Mouse (Mus musculus) neural tube, embryonic 11.5 days (tissue): ENCODE measurements at regions not wholly inside any gene's neighbourhood (a gene's known extent, or its start where the extent isn't known, plus 50 kb on each side); places are given as distances from the start of the nearest gene placed in this dataset.

Experiments
- ATAC-seq: fragments of 200-750 bp; cut with Nextera tagmentation; 2 replicates; pipeline ENCODE4 v1.8.0; 2017; ENCODE audit warnings: moderate number of reproducible peaks, mild to moderate bottlenecking, moderate TSS enrichment, moderate library complexity; ENCODE audit not compliant: insufficient read depth, low FRiP score, low TSS enrichment
- DNase-seq: peaks from one replicate; pipeline ENCODE4 v3.0.0-alpha.2; 2015; ENCODE audit warnings: low spot score
- H3K27ac ChIP-seq: fragments of 300-500 bp; sonication (generic); 2 replicates; pipeline ENCODE4 v1.5.1; 2014; ENCODE audit warnings: low read depth, mild to moderate bottlenecking, low read length
- H3K27me3 ChIP-seq: fragments of 300-500 bp; sonication (generic); 2 replicates; pipeline ENCODE4 v1.6.1; 2014; ENCODE audit warnings: mild to moderate bottlenecking, low read length, mixed read lengths; ENCODE audit not compliant: control insufficient read depth, insufficient read depth
- H3K36me3 ChIP-seq: fragments of 300-500 bp; sonication (generic); 2 replicates; pipeline ENCODE4 v1.6.1; 2014; ENCODE audit warnings: mild to moderate bottlenecking, low read length, moderate library complexity, mixed read lengths; ENCODE audit not compliant: control insufficient read depth, insufficient read depth
- H3K4me1 ChIP-seq: fragments of 300-500 bp; sonication (generic); 2 replicates; pipeline ENCODE4 v1.6.1; 2014; ENCODE audit warnings: low read length, mixed read lengths; ENCODE audit not compliant: control insufficient read depth, insufficient read depth
- H3K4me2 ChIP-seq: fragments of 300-500 bp; sonication (generic); 2 replicates; pipeline ENCODE4 v1.6.1; 2014; ENCODE audit warnings: low read depth, mild to moderate bottlenecking, moderate library complexity
- H3K4me3 ChIP-seq: fragments of 300-500 bp; sonication (generic); 2 replicates; pipeline ENCODE4 v1.5.1; 2014; ENCODE audit warnings: low read depth, low read length
- H3K9ac ChIP-seq: fragments of 300-500 bp; sonication (generic); 2 replicates; pipeline ENCODE4 v1.6.1; 2014; ENCODE audit warnings: mild to moderate bottlenecking, low read length
- H3K9me3 ChIP-seq: fragments of 300-500 bp; sonication (generic); 2 replicates; pipeline ENCODE4 v1.6.1; 2016; ENCODE audit warnings: low read length; ENCODE audit not compliant: control insufficient read depth
- WGBS: fragments of 180-500 bp; shearing (Covaris S2); extraction: QIAGEN DNeasy Blood & Tissue Kit; methylation state at CpG from one replicate; pipeline ENCODE4 v1.1.7; 2014; 5-methylcytosine and 5-hydroxymethylcytosine counted together

GRCm38 (mm10) chr12:70645407-70645806, 179.9 kb upstream of the Frmd6 start:
- no peak overlapping the region for H3K27ac ChIP-seq
- no peak for DNase-seq
- 73% methylated on average over 3 of the region's 3 CpGs for WGBS
- no peaks in the 10 kb centered on the region for H3K27me3 ChIP-seq
- H3K9me3 ChIP-seq = no peaks in the 10 kb centered on the region
- no peaks in the 10 kb centered on the region for H3K36me3 ChIP-seq
- no peak overlapping the region for H3K4me2 ChIP-seq
- no peaks in the 10 kb centered on the region for H3K4me1 ChIP-seq
- no peak overlapping the region for H3K4me3 ChIP-seq
- H3K9ac ChIP-seq = no peak overlapping the region
- ATAC-seq = no peak

- Histone ChIP-seq H3K36me3 (no peaks in the 10 kb centered on the region), H3K27ac (no peak overlapping the region), H3K9ac (no peak overlapping the region), H3K9me3 (no peaks in the 10 kb centered on the region), H3K4me1 (no peaks in the 10 kb centered on the region), H3K27me3 (no peaks in the 10 kb centered on the region), H3K4me2 (no peak overlapping the region), H3K4me3 (no peak overlapping the region)
- WGBS = 74% methylated on average over 6 of the region's 6 CpGs
- ATAC-seq = no peak
- DNase-seq = no peak
Measured at GRCm38 (mm10) chr12:70647516-70647915, 177.8 kb upstream of the Frmd6 start.

GRCm38 (mm10) chr12:70648179-70648811, 177.0 kb upstream of the Frmd6 start:
- WGBS = 89% methylated on average over 6 of the region's 6 CpGs
- Histone ChIP-seq H3K4me2 (no peak overlapping the region), H3K27ac (no peak overlapping the region), H3K9me3 (no peaks in the 10 kb centered on the region), H3K9ac (no peak overlapping the region), H3K27me3 (no peaks in the 10 kb centered on the region), H3K4me1 (no peaks in the 10 kb centered on the region), H3K4me3 (no peak overlapping the region), H3K36me3 (no peaks in the 10 kb centered on the region)
- no peak for DNase-seq
- no peak for ATAC-seq

DNA sequence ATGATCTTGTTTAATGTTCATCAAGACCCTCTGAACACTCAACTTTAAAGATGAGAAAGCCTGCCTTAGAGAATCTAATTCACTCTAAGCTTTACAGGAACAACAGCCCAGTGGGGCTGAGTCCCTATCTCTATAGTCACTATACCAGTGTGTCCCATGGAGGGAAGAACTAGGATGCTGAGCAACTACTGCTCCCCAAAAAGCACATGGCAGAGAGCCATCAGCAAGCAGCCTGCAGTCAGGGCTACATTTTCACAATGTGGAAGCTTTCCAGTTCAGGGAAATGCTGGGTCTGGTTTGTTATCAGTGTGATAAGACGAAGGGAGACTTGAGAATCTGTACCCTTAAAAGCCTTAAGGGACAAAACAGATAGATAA, 176.5 kb upstream of the Frmd6 start:
- Histone ChIP-seq H3K36me3 (no peaks in the 10 kb centered on the region), H3K9ac (no peak overlapping the region), H3K9me3 (no peaks in the 10 kb centered on the region), H3K4me1 (no peaks in the 10 kb centered on the region), H3K4me3 (no peak overlapping the region), H3K27ac (no peak overlapping the region), H3K4me2 (no peak overlapping the region), H3K27me3 (no peaks in the 10 kb centered on the region)
- ATAC-seq = no peak
- no peak for DNase-seq
- WGBS = 89% methylated on average over 1 of the region's 1 CpGs

DNA sequence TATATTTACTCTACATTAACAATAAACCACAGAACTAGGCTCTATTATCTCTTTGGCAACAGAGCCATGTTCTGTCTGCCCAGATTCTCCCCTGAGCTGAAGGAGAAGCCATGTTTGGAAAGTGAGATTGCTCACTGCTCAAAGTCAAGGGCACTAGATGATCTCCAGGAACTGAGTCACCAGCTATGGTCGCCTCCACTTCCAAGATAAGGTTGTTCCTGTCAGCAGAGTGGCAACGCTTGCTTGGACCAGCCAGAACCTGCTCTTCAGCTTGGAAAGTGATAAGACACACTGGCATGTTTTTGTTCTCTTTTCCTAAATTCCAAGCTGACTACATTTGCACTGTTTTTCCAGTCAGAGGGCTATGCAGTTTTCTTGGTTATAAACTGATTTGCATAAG, 175.6 kb upstream of the Frmd6 start:
- Histone ChIP-seq H3K27ac (no peak overlapping the region), H3K27me3 (no peaks in the 10 kb centered on the region), H3K9me3 (no peaks in the 10 kb centered on the region), H3K4me1 (no peaks in the 10 kb centered on the region), H3K4me2 (no peak overlapping the region), H3K4me3 (no peak overlapping the region), H3K9ac (no peak overlapping the region), H3K36me3 (no peaks in the 10 kb centered on the region)
- 85% methylated on average over 2 of the region's 2 CpGs for WGBS
- ATAC-seq (no peak), DNase-seq (no peak)

GRCm38 (mm10) chr12:70650470-70650869, 174.8 kb upstream of the Frmd6 start:
- WGBS = 83% methylated on average over 4 of the region's 4 CpGs
- H3K27ac ChIP-seq = no peak overlapping the region
- no peak overlapping the region for H3K9ac ChIP-seq
- H3K4me2 ChIP-seq = no peak overlapping the region
- ATAC-seq = no peak
- H3K36me3 ChIP-seq = no peaks in the 10 kb centered on the region
- no peaks in the 10 kb centered on the region for H3K27me3 ChIP-seq
- no peak overlapping the region for H3K4me3 ChIP-seq
- DNase-seq = no peak
- H3K9me3 ChIP-seq = no peaks in the 10 kb centered on the region
- no peaks in the 10 kb centered on the region for H3K4me1 ChIP-seq

GRCm38 (mm10) chr12:70652751-70653150, 172.6 kb upstream of the Frmd6 start:
- no peak overlapping the region for H3K9ac ChIP-seq
- H3K4me1 ChIP-seq = no peaks in the 10 kb centered on the region
- H3K27me3 ChIP-seq = no peaks in the 10 kb centered on the region
- DNase-seq (no peak), ATAC-seq (no peak)
- no peak overlapping the region for H3K4me3 ChIP-seq
- H3K36me3 ChIP-seq = no peaks in the 10 kb centered on the region
- WGBS = 82% methylated on average over 3 of the region's 3 CpGs
- H3K9me3 ChIP-seq = no peaks in the 10 kb centered on the region
- no peak overlapping the region for H3K27ac ChIP-seq
- no peak overlapping the region for H3K4me2 ChIP-seq

DNA sequence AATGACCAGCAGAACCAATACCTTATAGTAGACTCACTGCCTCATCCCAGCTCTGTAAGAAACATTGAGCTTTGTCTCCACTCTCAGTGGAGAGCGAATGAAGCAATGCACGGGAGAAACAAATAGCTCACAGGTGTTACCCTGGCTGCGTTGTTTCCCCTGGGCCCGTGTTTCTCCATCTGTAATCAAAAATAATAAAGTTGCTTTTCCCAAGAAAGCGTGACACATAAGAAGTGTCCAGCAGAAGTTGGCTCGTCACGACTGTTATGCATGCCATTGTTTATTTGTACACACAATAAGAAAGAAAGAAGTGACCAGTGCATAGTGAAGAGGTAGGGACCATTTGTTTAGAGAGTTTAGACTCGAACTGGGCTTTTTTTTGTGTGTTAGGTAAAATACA, 171.3 kb upstream of the Frmd6 start:
- Histone ChIP-seq H3K36me3 (no peaks in the 10 kb centered on the region), H3K4me1 (no peaks in the 10 kb centered on the region), H3K9ac (no peak overlapping the region), H3K27ac (no peak overlapping the region), H3K4me2 (no peak overlapping the region), H3K9me3 (no peaks in the 10 kb centered on the region), H3K27me3 (no peaks in the 10 kb centered on the region), H3K4me3 (no peak overlapping the region)
- ATAC-seq = no peak
- 89% methylated on average over 8 of the region's 8 CpGs for WGBS
- DNase-seq = no peak

DNA sequence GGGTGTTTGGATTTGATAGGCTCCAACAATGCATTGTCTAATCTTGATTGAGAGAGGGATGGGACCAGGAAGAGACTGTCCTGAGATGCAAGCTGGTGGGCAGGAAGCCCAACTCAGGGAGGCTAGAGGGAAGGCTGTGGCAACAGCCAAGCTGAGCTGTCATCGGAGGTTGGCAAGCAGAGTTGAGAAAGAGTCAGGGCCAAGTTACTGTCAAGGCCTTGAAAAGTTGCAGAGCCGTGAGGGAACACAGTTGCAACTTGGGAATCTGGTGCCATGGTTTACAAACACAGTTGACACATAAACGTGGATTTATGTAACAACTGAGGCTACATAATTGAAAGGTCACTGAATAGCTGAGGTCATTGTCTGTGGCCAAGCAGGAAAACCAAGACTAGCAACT, 170.8 kb upstream of the Frmd6 start:
- no peak for ATAC-seq
- no peak overlapping the region for H3K4me2 ChIP-seq
- H3K4me1 ChIP-seq = no peaks in the 10 kb centered on the region
- WGBS = 84% methylated on average over 3 of the region's 3 CpGs
- H3K9me3 ChIP-seq = no peaks in the 10 kb centered on the region
- H3K9ac ChIP-seq = no peak overlapping the region
- no peaks in the 10 kb centered on the region for H3K27me3 ChIP-seq
- H3K4me3 ChIP-seq = no peak overlapping the region
- H3K27ac ChIP-seq = no peak overlapping the region
- DNase-seq = no peak
- no peaks in the 10 kb centered on the region for H3K36me3 ChIP-seq
